Mouse (Mus musculus) E14TG2a.4 (cell line): ENCODE results near the gene Uts2.

Experiments used
- CTCF ChIP-seq: conservative IDR thresholded peaks from 2 replicates; pipeline ENCODE4 v1.5.1; 2014; ENCODE audit warnings: low read length
- NANOG ChIP-seq: IDR thresholded peaks from 2 replicates; pipeline ENCODE4 v1.6.1; 2014; ENCODE audit warnings: borderline replicate concordance, low read length, mixed read lengths
- POU5F1 ChIP-seq: IDR thresholded peaks from 2 replicates; pipeline ENCODE4 v1.6.1; 2014; ENCODE audit warnings: low read length, borderline replicate concordance

- no peak for TF ChIP-seq CTCF
- TF ChIP-seq POU5F1: no peak
- no peak for TF ChIP-seq NANOG
Observed at GRCm38 (mm10) chr4:151044944-151045570, 48.2 kb downstream of the Uts2 start.
